Mouse (Mus musculus) heart, embryonic 10.5 days (tissue): ENCODE data around the gene Tex13c2. TPM values are rescaled to one million over a fixed set of nuclear protein-coding genes. Genes with fewer than 3 reads are reported as not detected.

Source experiments
- polyA plus RNA-seq: library from polyadenylated mRNA; unstranded; fragments of >200 nt; fragmentation: Nextera tagmentation; extraction: Ambion mirVana; gene quantifications from 2 replicates; pipeline ENCODE4 v1.2.1, GENCODE M21; 2016

Gene Tex13c2
- polyA plus RNA-seq, 1 experiment from 2014 or later: not detected

Other genes with a start within 250 kb of the Tex13c2 start
- not detected in 2 replicates for gene Sh2d1a, start 12.8 kb downstream of the Tex13c2 start, polyA plus RNA-seq